Mouse (Mus musculus) limb, embryonic 14.5 days (tissue): Measurements from ENCODE around the gene P2ry14. TPM values are rescaled to one million over a fixed set of nuclear protein-coding genes. Genes with fewer than 3 reads are reported as not detected.

Experiments
- ATAC-seq: fragments of 200-750 bp; cut with Nextera tagmentation; 2 replicates; pipeline ENCODE4 v1.8.0; 2017; ENCODE audit warnings: low read depth, moderate number of reproducible peaks, moderate TSS enrichment; ENCODE audit not compliant: low FRiP score
- DNase-seq: peaks from one replicate; pipeline ENCODE4 v3.0.0-alpha.2; 2015; ENCODE audit warnings: low spot score
- H3K27ac ChIP-seq: fragments of 300-500 bp; sonication (generic); replicated peaks from 2 replicates; pipeline ENCODE4 v1.5.1; 2014; ENCODE audit warnings: low read depth, mild to moderate bottlenecking, low read length, moderate library complexity, mixed read lengths
- H3K27me3 ChIP-seq: fragments of 300-500 bp; sonication (generic); 2 replicates; pipeline ENCODE4 v1.6.1; 2014; ENCODE audit warnings: low read length, mixed read lengths; ENCODE audit not compliant: control insufficient read depth, insufficient read depth
- H3K36me3 ChIP-seq: fragments of 300-500 bp; sonication (generic); 2 replicates; pipeline ENCODE4 v1.6.1; 2014; ENCODE audit warnings: mild to moderate bottlenecking, low read length, moderate library complexity, mixed read lengths; ENCODE audit not compliant: control insufficient read depth, insufficient read depth
- H3K4me1 ChIP-seq: fragments of 300-500 bp; sonication (generic); 2 replicates; pipeline ENCODE4 v1.6.1; 2014; ENCODE audit warnings: antibody characterized with exemption, low read length, mixed read lengths; ENCODE audit not compliant: control insufficient read depth, insufficient read depth
- H3K4me2 ChIP-seq: fragments of 300-500 bp; sonication (generic); replicated peaks from 2 replicates; pipeline ENCODE4 v1.6.1; 2014; ENCODE audit warnings: low read depth, mild to moderate bottlenecking, low read length, moderate library complexity; ENCODE audit not compliant: severe bottlenecking
- H3K4me3 ChIP-seq: fragments of 300-500 bp; sonication (generic); replicated peaks from 2 replicates; pipeline ENCODE4 v1.5.1; 2014; ENCODE audit warnings: low read length
- H3K9ac ChIP-seq: fragments of 300-500 bp; sonication (generic); 2 replicates; pipeline ENCODE4 v1.6.1; 2014; ENCODE audit warnings: mild to moderate bottlenecking, low read depth, low read length, moderate library complexity; ENCODE audit not compliant: severe bottlenecking
- H3K9me3 ChIP-seq: fragments of 300-500 bp; sonication (generic); 2 replicates; pipeline ENCODE4 v1.6.1; 2016; ENCODE audit warnings: low read length; ENCODE audit not compliant: control insufficient read depth
- POLR2A ChIP-seq: fragments of 200-500 bp; IDR thresholded peaks from 2 replicates; pipeline ENCODE4 v1.8.0; 2012; ENCODE audit warnings: inconsistent platforms, mild to moderate bottlenecking, moderate library complexity, borderline replicate concordance; ENCODE audit not compliant: insufficient read depth, insufficient read length; ENCODE audit errors: extremely low read depth
- WGBS: fragments of 180-500 bp; shearing (Covaris S2); extraction: QIAGEN DNeasy Blood & Tissue Kit; methylation state at CpG from one replicate; pipeline ENCODE4 v1.1.7; 2014; 5-methylcytosine and 5-hydroxymethylcytosine counted together
- polyA plus RNA-seq, 2 experiments: library from polyadenylated mRNA; depleted of rRNA in 1 of 2; stranded (reverse) in 1 of 2; unstranded in 1 of 2; fragments of >200 nt; fragmentation: Nextera tagmentation in 1 of 2; extraction: Ambion mirVana in 1 of 2; gene quantifications; 2 replicates each; pipeline versions ENCODE4 v1.2.1 to v1.2.3; 2012 to 2014

Gene P2ry14
- polyA plus RNA-seq, 2 experiments: 0.36 to 1.8 TPM

DNA sequence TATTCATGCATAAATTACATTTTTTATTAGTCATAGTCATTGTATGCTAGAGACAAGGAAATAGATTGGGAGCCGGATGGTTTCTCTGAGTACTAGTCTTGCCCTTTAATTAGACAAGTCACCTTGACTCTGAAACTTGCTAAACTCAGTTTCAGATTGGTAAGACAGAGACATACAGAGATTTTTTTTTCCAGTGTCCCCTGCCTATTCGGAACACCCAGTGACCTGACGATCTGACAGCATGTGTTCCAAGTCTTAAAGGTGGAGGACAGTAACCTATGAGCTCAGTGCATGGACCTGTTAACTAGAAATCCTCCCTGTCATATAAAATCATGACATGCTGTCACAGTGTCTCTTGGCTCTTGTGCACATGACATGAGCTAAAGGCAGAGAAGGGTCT lies 23.9 kb downstream of the P2ry14 start:
- TF ChIP-seq POLR2A: no peak
- H3K4me2 ChIP-seq: no peak overlapping the region
- H3K36me3 ChIP-seq: no peaks in the 10 kb centered on the region
- no peak for ATAC-seq
- no peaks in the 10 kb centered on the region for H3K27me3 ChIP-seq
- no peaks in the 10 kb centered on the region for H3K9me3 ChIP-seq
- WGBS: 85% methylated on average over 3 of the region's 3 CpGs
- no peak overlapping the region for H3K27ac ChIP-seq
- H3K9ac ChIP-seq: no peak overlapping the region
- no peak for DNase-seq
- H3K4me3 ChIP-seq: no peak overlapping the region
- no peaks in the 10 kb centered on the region for H3K4me1 ChIP-seq

DNA sequence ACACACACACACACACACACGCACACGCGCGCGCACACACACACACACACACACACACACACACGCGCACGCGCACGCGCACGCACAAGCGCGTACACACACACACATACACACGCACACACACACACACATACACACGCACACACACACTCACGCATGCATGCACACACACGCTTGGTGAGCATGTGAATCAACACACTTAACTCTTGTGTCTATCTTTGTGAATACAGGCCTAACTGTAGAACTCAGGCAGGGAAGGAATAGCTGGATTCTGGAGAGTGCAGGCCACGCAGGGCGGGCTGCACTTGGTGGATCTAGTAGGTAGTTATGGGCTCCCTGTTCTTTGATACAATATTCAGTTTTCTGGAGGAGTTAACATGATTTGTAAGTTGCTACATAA lies 24.7 kb downstream of the P2ry14 start:
- Histone ChIP-seq H3K4me2 (no peak overlapping the region), H3K27ac (no peak overlapping the region), H3K36me3 (no peaks in the 10 kb centered on the region), H3K4me1 (no peaks in the 10 kb centered on the region), H3K9me3 (no peaks in the 10 kb centered on the region), H3K27me3 (no peaks in the 10 kb centered on the region), H3K4me3 (no peak overlapping the region), H3K9ac (no peak overlapping the region)
- ATAC-seq: no peak
- TF ChIP-seq POLR2A: no peak
- no peak for DNase-seq
- whole genome bisulfite sequencing: 90% methylated on average over 20 of the region's 20 CpGs

DNA sequence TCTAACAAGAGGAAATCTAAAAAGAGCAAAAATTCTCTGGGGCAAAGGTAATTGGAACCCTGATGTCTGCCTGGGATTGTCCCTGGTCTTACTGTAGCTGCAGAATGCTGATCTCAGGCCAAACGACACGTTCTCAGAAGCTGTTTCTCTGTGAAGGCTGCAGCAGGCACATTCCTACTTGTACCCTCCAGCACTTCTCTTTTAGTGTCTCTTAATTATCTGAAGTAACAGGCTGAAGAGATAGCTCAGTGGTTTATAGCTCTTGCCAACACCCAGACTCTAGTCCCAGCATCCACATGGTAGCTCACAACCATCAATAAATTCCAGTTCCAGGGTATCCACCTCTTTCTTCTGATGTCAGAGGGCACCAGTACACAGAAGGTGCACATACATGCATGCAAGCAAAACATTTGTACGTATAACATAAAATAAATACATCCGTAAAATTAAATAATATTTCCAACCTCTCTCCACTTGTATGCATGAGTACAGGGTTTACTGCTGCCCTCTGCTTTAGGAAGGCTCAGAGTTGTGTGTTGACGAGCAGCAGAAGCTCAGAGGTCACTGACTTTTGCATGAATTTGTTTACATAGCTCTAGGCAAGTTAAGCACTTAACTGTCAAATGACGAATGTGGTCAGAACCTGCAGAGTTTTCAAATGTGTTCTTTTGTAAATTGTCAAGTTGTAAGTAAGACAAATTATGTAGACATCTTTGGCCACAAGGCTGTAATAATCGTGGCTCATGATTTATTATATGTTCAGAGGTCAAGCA lies 27.4 kb downstream of the P2ry14 start:
- no peak for DNase-seq
- H3K4me1 ChIP-seq: no peaks in the 10 kb centered on the region
- H3K4me2 ChIP-seq: no peak overlapping the region
- no peak for ATAC-seq
- H3K36me3 ChIP-seq: no peaks in the 10 kb centered on the region
- no peak overlapping the region for H3K27ac ChIP-seq
- no peak overlapping the region for H3K4me3 ChIP-seq
- 37% methylated on average over 7 of the region's 7 CpGs for WGBS
- no peaks in the 10 kb centered on the region for H3K27me3 ChIP-seq
- no peak for TF ChIP-seq POLR2A
- no peak overlapping the region for H3K9ac ChIP-seq
- no peaks in the 10 kb centered on the region for H3K9me3 ChIP-seq

DNA sequence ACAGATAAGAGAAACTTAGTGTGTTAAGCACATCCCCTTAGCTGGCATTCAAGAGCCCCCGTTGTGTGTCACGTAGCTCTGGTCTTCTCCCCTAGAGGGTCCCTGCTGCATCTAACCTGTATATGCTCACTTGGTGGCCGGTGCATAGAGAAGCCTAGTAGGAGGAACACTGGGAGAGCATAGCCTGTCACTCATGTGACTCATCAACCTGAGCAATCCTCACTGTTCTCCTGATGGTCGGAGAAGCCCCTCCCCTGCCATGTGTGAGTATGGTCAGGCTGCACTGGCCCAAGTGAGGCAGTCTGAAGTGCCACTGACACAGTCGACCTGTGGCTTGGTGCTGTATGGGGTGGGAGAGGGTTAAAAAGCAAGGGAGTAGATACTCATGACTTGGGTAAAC lies 28.4 kb downstream of the P2ry14 start:
- Histone ChIP-seq H3K4me3 (no peak overlapping the region), H3K4me1 (no peaks in the 10 kb centered on the region), H3K27ac (no peak overlapping the region), H3K27me3 (no peaks in the 10 kb centered on the region), H3K9ac (no peak overlapping the region), H3K4me2 (no peak overlapping the region), H3K36me3 (no peaks in the 10 kb centered on the region), H3K9me3 (no peaks in the 10 kb centered on the region)
- DNase-seq (no peak), ATAC-seq (no peak)
- WGBS: 66% methylated on average over 5 of the region's 5 CpGs
- no peak for TF ChIP-seq POLR2A

DNA sequence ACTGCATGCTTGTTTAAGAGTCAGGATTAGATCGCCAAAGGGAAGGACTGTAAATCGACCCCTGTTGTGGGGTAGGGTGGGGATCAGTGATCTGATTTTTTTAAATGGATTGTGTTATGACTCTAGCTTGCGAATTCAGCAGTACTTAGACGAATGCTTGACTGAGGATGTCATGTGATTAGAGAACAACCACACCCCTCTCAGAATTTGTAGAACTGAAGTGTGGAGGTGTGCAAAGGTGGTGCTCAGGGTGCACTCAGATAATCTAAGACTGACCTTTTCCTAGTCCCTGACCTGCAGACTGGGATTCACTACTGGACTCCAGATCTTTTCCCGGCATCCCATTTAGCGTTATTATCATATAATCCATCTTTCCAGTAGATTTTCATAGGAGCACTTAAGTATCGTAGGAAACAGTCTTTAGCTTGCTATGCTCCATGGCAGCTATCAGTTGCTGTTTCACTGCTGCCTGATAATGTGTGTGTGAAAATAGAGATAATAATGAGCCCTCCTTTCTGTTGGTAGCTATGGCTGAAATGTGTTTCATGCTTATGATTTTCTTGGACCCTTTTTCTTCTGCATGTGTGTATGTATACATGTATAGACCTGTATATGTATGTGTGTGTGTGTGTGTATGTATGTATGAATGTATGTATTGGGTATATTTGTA lies 31.5 kb downstream of the P2ry14 start:
- Histone ChIP-seq H3K9me3 (no peaks in the 10 kb centered on the region), H3K27ac (no peak overlapping the region), H3K4me3 (no peak overlapping the region), H3K4me2 (no peak overlapping the region), H3K36me3 (no peaks in the 10 kb centered on the region), H3K27me3 (no peaks in the 10 kb centered on the region), H3K9ac (no peak overlapping the region), H3K4me1 (no peaks in the 10 kb centered on the region)
- ATAC-seq (no peak), DNase-seq (no peak)
- no peak for TF ChIP-seq POLR2A
- WGBS: 73% methylated on average over 7 of the region's 7 CpGs
